Mouse (Mus musculus): ENCODE data around the gene Robo1.

DNA sequence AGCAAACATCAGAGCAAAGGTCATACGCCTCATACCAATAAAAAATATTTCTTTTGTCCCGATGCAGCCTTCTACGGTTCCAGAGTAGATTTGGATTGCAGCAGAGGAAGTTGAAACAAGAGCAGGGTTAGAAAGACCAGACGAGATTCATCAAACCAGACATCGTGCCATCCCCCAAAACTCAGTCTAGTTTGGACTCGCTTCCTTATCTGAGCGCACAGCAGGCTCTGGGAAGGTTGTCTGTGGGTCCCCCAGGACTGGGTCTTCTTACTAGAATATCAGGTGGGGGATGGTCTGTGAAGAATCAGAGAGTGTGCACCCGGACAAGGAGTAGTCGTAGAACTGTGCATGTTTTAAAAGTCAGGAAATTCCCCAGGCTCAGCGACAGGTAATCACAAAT is 500.2 kb downstream of the Robo1 start:
- TF ChIP-seq CTCF (IDR thresholded peaks at IDR 0.05; ENCODE audit: insufficient read depth, low read depth, low read length) (no peak), POLR2A (IDR thresholded peaks at IDR 0.05; ENCODE audit: insufficient read depth, low read depth, low read length) (no peak)
